Mouse (Mus musculus): ENCODE data around the gene Sh3d21.

DNA sequence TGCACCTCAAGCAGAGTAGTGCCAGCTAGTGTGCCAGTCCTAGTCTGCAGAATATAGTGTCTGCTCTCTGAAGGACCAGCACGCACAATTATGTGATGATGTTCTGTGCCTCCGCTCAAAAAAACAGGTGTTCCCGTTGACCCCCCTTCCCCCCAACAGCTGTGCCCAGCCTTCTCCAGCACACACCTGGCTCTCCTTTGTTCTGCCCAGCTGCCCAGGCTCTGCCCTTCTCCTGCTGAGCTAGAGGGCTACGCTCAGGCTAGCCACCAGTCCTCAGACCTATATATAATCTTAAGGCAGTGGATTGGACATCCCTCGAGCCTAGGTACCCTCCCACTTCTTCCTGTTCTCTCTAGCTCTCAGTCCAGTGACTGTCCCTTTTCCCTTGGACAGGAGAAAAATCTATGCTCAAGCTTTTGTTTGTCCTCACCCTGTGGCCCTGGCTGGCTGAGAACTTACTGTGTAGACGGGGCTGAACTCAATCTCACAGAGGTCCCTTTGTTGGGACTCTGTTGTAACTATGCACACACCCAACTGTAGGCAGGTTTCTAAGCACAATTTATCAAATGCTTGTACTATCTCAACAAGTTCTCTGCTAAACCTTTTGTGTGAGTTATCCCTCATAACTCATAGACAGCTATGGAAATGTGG, 47.3 kb downstream of the Sh3d21 start:
- TF ChIP-seq POLR2A (IDR thresholded peaks at IDR 0.05; ENCODE audit: control insufficient read depth in 1 of 2, insufficient read depth in 1 of 2, low read depth in 1 of 2, low read length in 2 of 2, poor library complexity in 1 of 2) (no peak), KAT2A (conservative IDR thresholded peaks at IDR 0.05; ENCODE audit: low read depth, low read length) (no peak), CTCF (IDR thresholded peaks at IDR 0.05 in 2 of 3, conservative IDR thresholded peaks at IDR 0.05 in 1 of 3; ENCODE audit: control insufficient read depth in 1 of 3, insufficient read depth in 1 of 3, low read depth in 2 of 3, low read length in 3 of 3, poor library complexity in 1 of 3, severe bottlenecking in 1 of 3) (no peak), MAZ (IDR thresholded peaks at IDR 0.05; ENCODE audit: low read depth, low read length) (no peak), ZMIZ1 (IDR thresholded peaks at IDR 0.05; ENCODE audit: low read depth, low read length) (no peak), MYC (IDR thresholded peaks at IDR 0.05; ENCODE audit: low read depth, low read length) (no peak), POLR2AphosphoS2 (IDR thresholded peaks at IDR 0.05; ENCODE audit: low read length) (no peak), CHD2 (IDR thresholded peaks at IDR 0.05; ENCODE audit: low read length) (no peak), MYB (IDR thresholded peaks at IDR 0.05; ENCODE audit: low read depth, low read length) (no peak), MEF2A (IDR thresholded peaks at IDR 0.05; ENCODE audit: extremely low read depth, insufficient replicate concordance, low read depth, low read length, poor library complexity, severe bottlenecking) (no peak)
